Mouse (Mus musculus): ENCODE results near the gene B4galnt1. TPM values are rescaled to one million over a fixed set of nuclear protein-coding genes. Genes with fewer than 3 reads are reported as not detected.

Gene B4galnt1
- polyA plus RNA-seq, 1 experiment from 2014 or later = 27.2 TPM

DNA sequence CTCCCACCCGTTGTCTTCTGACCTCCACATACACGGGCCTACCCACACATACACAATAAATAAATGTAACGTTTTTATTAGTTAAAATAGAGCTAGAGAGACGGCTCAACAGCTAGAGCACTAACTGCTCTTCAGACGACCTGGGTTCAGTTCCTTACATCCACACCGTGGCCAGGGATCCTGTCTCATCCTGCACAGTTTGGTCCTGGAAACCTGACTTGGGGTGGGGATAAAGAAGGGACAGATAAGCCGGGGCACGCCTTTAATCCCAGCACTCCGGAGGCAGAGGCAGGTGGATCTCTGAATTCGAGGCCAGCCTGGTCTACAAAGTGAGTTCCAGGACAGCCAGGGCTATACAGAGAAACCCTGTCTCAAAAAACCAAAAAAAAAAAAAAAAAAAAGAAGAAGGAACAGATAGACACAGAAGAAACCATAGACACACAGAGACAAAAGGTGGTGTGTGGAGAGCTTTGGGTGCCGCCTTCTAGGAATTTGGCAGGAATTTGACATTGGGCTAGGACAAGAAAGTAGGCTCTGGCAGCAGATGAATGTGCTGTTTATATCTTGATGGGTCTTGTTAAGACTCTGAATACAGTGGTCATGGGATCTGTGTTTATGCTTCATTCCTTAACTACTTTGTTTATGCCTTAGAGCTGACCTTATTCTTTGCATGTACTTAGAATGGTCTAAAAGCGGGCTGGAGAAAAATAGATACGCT is 48.8 kb downstream of the B4galnt1 start:
- H3K4me1 ChIP-seq (ENCODE audit: insufficient read depth) = peaks cover 12% of the 10 kb centered on the region
- WGBS (ENCODE audit: insufficient replicate concordance) = 80% methylated on average over 13 of the region's 13 CpGs
- H3K27me3 ChIP-seq (ENCODE audit: insufficient read depth, low read length) = no peaks in the 10 kb centered on the region
- no peak overlapping the region for H3K4me2 ChIP-seq (ENCODE audit: low read depth, low read length)
- ATAC-seq = no peak
- H3K27ac ChIP-seq (ENCODE audit: low read depth) = no peak overlapping the region
- H3K36me3 ChIP-seq (replicated peaks; ENCODE audit: insufficient read depth, low read length) = no peaks in the 10 kb centered on the region
- no peak overlapping the region for H3K4me3 ChIP-seq (ENCODE audit: low read depth, low read length)
- H3K9me3 ChIP-seq (ENCODE audit: low read length) = no peaks in the 10 kb centered on the region
- no peak overlapping the region for H3K9ac ChIP-seq (replicated peaks)
- DNase-seq = no peak
- TF ChIP-seq EP300 (IDR thresholded peaks at IDR 0.05; ENCODE audit: low read depth) = no peak
- no peak for TF ChIP-seq CTCF (IDR thresholded peaks at IDR 0.05; ENCODE audit: low read depth)

DNA sequence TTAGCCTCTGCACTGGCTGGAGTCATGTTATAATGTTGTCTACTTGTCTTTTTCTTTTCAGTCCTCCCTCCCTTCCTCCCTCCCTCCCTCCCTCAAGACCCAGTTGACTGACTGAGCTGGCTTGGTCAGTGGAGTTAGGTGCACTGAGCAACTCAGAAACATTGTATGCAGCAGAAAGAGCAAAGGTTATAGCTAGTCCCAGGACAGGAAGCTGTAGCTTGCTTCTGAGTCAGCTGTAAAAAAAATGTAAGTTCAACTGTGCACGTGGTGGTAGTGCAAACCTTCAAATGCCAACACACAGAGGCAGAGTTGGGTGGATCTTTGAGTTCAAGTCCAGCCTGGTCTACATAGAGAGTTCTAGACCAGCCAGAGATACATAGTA is 49.4 kb downstream of the B4galnt1 start:
- Histone ChIP-seq H3K27ac (ENCODE audit: low read depth) (no peak overlapping the region), H3K27me3 (ENCODE audit: insufficient read depth, low read length) (no peaks in the 10 kb centered on the region), H3K4me3 (ENCODE audit: low read depth, low read length) (no peak overlapping the region), H3K4me2 (ENCODE audit: low read depth, low read length) (no peak overlapping the region), H3K9me3 (ENCODE audit: low read length) (no peaks in the 10 kb centered on the region), H3K9ac (replicated peaks) (no peak overlapping the region), H3K36me3 (replicated peaks; ENCODE audit: insufficient read depth, low read length) (no peaks in the 10 kb centered on the region), H3K4me1 (ENCODE audit: insufficient read depth) (peaks cover 10% of the 10 kb centered on the region)
- TF ChIP-seq EP300 (IDR thresholded peaks at IDR 0.05; ENCODE audit: low read depth) (no peak), CTCF (IDR thresholded peaks at IDR 0.05; ENCODE audit: low read depth) (no peak)
- 23% methylated on average over 1 of the region's 1 CpGs for WGBS (ENCODE audit: insufficient replicate concordance)
- ATAC-seq = no peak
- no peak for DNase-seq

DNA sequence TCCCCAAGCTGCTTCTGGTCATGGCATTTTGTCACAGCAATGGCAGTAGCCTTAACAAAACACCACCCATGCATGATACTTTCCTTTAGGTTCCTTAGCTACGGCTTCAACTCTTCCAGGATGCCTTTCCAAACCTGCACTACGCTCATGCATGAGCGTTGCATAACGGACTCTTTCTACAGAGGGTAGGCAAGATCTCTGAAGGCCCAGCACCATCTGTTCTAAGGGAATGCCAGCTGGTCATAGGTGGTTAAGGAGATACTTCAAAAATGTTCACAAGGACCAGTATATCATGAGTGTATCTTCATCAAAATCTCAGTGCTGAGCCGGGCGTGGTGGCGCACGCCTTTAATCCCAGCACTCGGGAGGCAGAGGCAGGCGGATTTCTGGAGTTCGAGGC is 51.4 kb downstream of the B4galnt1 start:
- Histone ChIP-seq H3K36me3 (replicated peaks; ENCODE audit: insufficient read depth, low read length) (no peaks in the 10 kb centered on the region), H3K4me1 (ENCODE audit: insufficient read depth) (0 out of 2 replicates have a peak, but pooled peaks cover 3% of the 10 kb centered on the region), H3K9me3 (ENCODE audit: low read length) (no peaks in the 10 kb centered on the region), H3K4me2 (ENCODE audit: low read depth, low read length) (no peak overlapping the region), H3K27ac (ENCODE audit: low read depth) (no peak overlapping the region), H3K9ac (replicated peaks) (no peak overlapping the region), H3K4me3 (ENCODE audit: low read depth, low read length) (no peak overlapping the region), H3K27me3 (ENCODE audit: insufficient read depth, low read length) (no peaks in the 10 kb centered on the region)
- ATAC-seq (no peak), DNase-seq (no peak)
- TF ChIP-seq CTCF (IDR thresholded peaks at IDR 0.05; ENCODE audit: low read depth) (no peak), EP300 (IDR thresholded peaks at IDR 0.05; ENCODE audit: low read depth) (no peak)
- WGBS (ENCODE audit: insufficient replicate concordance) = 93% methylated on average over 11 of the region's 11 CpGs

DNA sequence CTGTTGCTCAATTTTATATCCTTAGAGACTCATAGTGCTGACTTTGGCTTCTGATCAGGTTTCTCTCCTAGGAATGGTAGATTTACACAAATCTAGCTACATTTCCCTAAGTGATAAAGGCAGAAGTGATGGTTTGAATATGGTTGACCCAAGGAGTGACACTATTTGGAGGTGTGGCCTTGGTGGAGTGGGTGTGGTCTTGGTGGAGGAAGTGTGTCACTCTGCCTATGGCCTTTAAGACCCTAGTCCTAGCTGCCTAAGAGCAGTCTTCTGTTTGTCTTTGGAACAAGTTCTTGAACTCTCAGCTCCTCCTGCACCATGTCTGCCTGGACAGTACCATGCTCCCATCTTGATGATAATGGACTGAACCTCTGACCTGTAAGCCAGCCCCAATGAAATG is 52.2 kb downstream of the B4galnt1 start:
- Histone ChIP-seq H3K4me2 (ENCODE audit: low read depth, low read length) (no peak overlapping the region), H3K36me3 (replicated peaks; ENCODE audit: insufficient read depth, low read length) (no peaks in the 10 kb centered on the region), H3K4me1 (ENCODE audit: insufficient read depth) (no peaks in the 10 kb centered on the region), H3K9me3 (ENCODE audit: low read length) (no peaks in the 10 kb centered on the region), H3K27ac (ENCODE audit: low read depth) (no peak overlapping the region), H3K9ac (replicated peaks) (no peak overlapping the region), H3K27me3 (ENCODE audit: insufficient read depth, low read length) (no peaks in the 10 kb centered on the region), H3K4me3 (ENCODE audit: low read depth, low read length) (no peak overlapping the region)
- DNase-seq = no peak
- no peak for ATAC-seq
- TF ChIP-seq EP300 (IDR thresholded peaks at IDR 0.05; ENCODE audit: low read depth) (no peak), CTCF (IDR thresholded peaks at IDR 0.05; ENCODE audit: low read depth) (no peak)

DNA sequence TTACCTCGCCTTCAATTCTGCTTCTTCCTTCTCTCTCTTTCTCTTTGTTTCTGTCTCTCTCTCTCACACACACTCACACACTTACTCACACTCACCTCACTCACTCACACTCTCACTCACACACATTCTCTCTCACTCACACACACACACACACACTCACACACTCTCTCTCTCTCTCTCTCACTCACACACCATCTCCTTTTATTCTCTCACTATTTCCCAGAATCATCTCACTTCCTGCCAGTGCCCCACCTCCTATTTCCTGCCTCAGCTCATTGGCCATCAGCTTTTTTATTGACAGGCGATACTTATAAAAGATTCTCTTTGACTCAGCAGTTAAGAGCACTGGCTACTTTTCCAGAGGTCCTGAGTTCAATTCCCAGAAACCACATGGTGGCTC is 53.3 kb downstream of the B4galnt1 start:
- no peaks in the 10 kb centered on the region for H3K36me3 ChIP-seq (replicated peaks; ENCODE audit: insufficient read depth, low read length)
- no peaks in the 10 kb centered on the region for H3K27me3 ChIP-seq (ENCODE audit: insufficient read depth, low read length)
- ATAC-seq = no peak
- H3K4me1 ChIP-seq (ENCODE audit: insufficient read depth) = no peaks in the 10 kb centered on the region
- H3K4me2 ChIP-seq (ENCODE audit: low read depth, low read length) = no peak overlapping the region
- no peak overlapping the region for H3K4me3 ChIP-seq (ENCODE audit: low read depth, low read length)
- DNase-seq = no peak
- H3K9ac ChIP-seq (replicated peaks) = no peak overlapping the region
- WGBS (ENCODE audit: insufficient replicate concordance) = 87% methylated on average over 2 of the region's 2 CpGs
- H3K27ac ChIP-seq (ENCODE audit: low read depth) = no peak overlapping the region
- TF ChIP-seq EP300 (IDR thresholded peaks at IDR 0.05; ENCODE audit: low read depth) (no peak), CTCF (IDR thresholded peaks at IDR 0.05; ENCODE audit: low read depth) (no peak)
- no peaks in the 10 kb centered on the region for H3K9me3 ChIP-seq (ENCODE audit: low read length)

Other genes with a start within 250 kb of the B4galnt1 start
- gene Ctdsp2, start 186.5 kb upstream of the B4galnt1 start, polyA plus RNA-seq (2015; fragmentation: Nextera tagmentation; extraction: Ambion mirVana) = 10.7 and 11.4 TPM in 2 replicates
- gene Avil, start 164.5 kb upstream of the B4galnt1 start, polyA plus RNA-seq (2015; fragmentation: Nextera tagmentation; extraction: Ambion mirVana) = 0.04 TPM in 1 of 2 replicates, not detected in the other
- 37.7 and 38.4 TPM in 2 replicates for gene Tsfm, start 134.4 kb upstream of the B4galnt1 start, polyA plus RNA-seq (2015; fragmentation: Nextera tagmentation; extraction: Ambion mirVana)
- gene Mettl1, start 123.8 kb upstream of the B4galnt1 start, polyA plus RNA-seq (2015; fragmentation: Nextera tagmentation; extraction: Ambion mirVana) = 14.9 and 15.0 TPM in 2 replicates
- 0.05 and 0.07 TPM in 2 replicates for gene Eef1akmt3, start 123.7 kb upstream of the B4galnt1 start, polyA plus RNA-seq (2015; fragmentation: Nextera tagmentation; extraction: Ambion mirVana)
- gene Cyp27b1, start 117.0 kb upstream of the B4galnt1 start, polyA plus RNA-seq (2015; fragmentation: Nextera tagmentation; extraction: Ambion mirVana) = not detected in 2 replicates
- gene March9, start 105.0 kb upstream of the B4galnt1 start, polyA plus RNA-seq (2015; fragmentation: Nextera tagmentation; extraction: Ambion mirVana) = 0.04 and 0.06 TPM in 2 replicates
- 209 and 225 TPM in 2 replicates for gene Cdk4, start 101.7 kb upstream of the B4galnt1 start, polyA plus RNA-seq (2015; fragmentation: Nextera tagmentation; extraction: Ambion mirVana)
- gene Tspan31, start 95.0 kb upstream of the B4galnt1 start, polyA plus RNA-seq (2015; fragmentation: Nextera tagmentation; extraction: Ambion mirVana) = 224 and 230 TPM in 2 replicates
- 0.33 and 0.88 TPM in 2 replicates for gene Agap2, start 89.9 kb upstream of the B4galnt1 start, polyA plus RNA-seq (2015; fragmentation: Nextera tagmentation; extraction: Ambion mirVana)
- gene Os9, start 44.1 kb upstream of the B4galnt1 start, polyA plus RNA-seq (2015; fragmentation: Nextera tagmentation; extraction: Ambion mirVana) = 78.8 and 81.4 TPM in 2 replicates
- gene Slc26a10, start 15.4 kb downstream of the B4galnt1 start, polyA plus RNA-seq (2015; fragmentation: Nextera tagmentation; extraction: Ambion mirVana) = 2.0 TPM in 2 replicates
- gene Arhgef25, start 24.9 kb downstream of the B4galnt1 start, polyA plus RNA-seq (2015; fragmentation: Nextera tagmentation; extraction: Ambion mirVana) = 1.9 and 2.6 TPM in 2 replicates
- 8.8 and 8.9 TPM in 2 replicates for gene Dtx3, start 30.5 kb downstream of the B4galnt1 start, polyA plus RNA-seq (2015; fragmentation: Nextera tagmentation; extraction: Ambion mirVana)
- 14.7 and 17.7 TPM in 2 replicates for gene Pip4k2c, start 46.4 kb downstream of the B4galnt1 start, polyA plus RNA-seq (2015; fragmentation: Nextera tagmentation; extraction: Ambion mirVana)
- gene Kif5a, start 98.1 kb downstream of the B4galnt1 start, polyA plus RNA-seq (2015; fragmentation: Nextera tagmentation; extraction: Ambion mirVana) = 0.06 TPM in 2 replicates
- gene Dctn2, start 101.1 kb downstream of the B4galnt1 start, polyA plus RNA-seq (2015; fragmentation: Nextera tagmentation; extraction: Ambion mirVana) = 65.3 and 67.4 TPM in 2 replicates
- 5.3 and 5.7 TPM in 2 replicates for gene Mbd6, start 123.8 kb downstream of the B4galnt1 start, polyA plus RNA-seq (2015; fragmentation: Nextera tagmentation; extraction: Ambion mirVana)
- gene Mars, start 146.6 kb downstream of the B4galnt1 start, polyA plus RNA-seq (2015; fragmentation: Nextera tagmentation; extraction: Ambion mirVana) = 51.3 and 62.3 TPM in 2 replicates
- 13.5 and 14.8 TPM in 2 replicates for gene Arhgap9, start 156.7 kb downstream of the B4galnt1 start, polyA plus RNA-seq (2015; fragmentation: Nextera tagmentation; extraction: Ambion mirVana)
- 0.04 TPM in 2 replicates for gene Gli1, start 176.7 kb downstream of the B4galnt1 start, polyA plus RNA-seq (2015; fragmentation: Nextera tagmentation; extraction: Ambion mirVana)
- 18.4 and 29.0 TPM in 2 replicates for gene Inhbe, start 189.2 kb downstream of the B4galnt1 start, polyA plus RNA-seq (2015; fragmentation: Nextera tagmentation; extraction: Ambion mirVana)
- gene Inhbc, start 205.2 kb downstream of the B4galnt1 start, polyA plus RNA-seq (2015; fragmentation: Nextera tagmentation; extraction: Ambion mirVana) = 21.0 and 27.2 TPM in 2 replicates
- gene R3hdm2, start 215.1 kb downstream of the B4galnt1 start, polyA plus RNA-seq (2015; fragmentation: Nextera tagmentation; extraction: Ambion mirVana) = 16.6 and 17.3 TPM in 2 replicates